Mouse (Mus musculus): ENCODE measurements at regions not wholly inside any gene's neighbourhood (a gene's known extent, or its start where the extent isn't known, plus 50 kb on each side); places are given as distances from the start of the nearest gene placed in this dataset.
"Not testable (repeated sequence)": the region's sequence is repeated elsewhere in the genome, so short reads cannot be mapped to it uniquely, and the experiment has no call there.

DNA sequence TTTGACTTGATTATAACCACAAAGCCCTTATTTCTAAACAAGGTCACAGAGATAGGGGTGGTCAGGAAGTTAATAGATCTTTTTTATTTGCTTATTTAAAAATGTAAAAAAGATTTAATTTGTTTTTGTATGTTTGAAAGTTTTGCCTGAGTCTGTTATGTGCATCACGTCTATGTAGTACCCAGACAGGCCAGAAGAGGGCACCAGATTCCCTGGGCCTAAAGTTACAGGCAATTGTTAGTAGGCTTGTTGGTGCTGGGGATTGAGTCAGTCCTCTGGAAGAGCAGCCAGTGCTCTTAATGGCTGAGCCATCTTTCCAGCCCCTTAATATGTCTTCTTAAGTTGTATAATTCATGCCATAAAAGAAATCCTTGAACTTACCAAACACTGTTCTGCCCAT lies 211.5 kb upstream of the 1700012A03Rik start:
- ATAC-seq: no peak
- Histone ChIP-seq H3K4me1 (replicated peaks) (peaks cover 16% of the 10 kb centered on the region), H3K9ac (replicated peaks) (no peak overlapping the region), H3K36me3 (no peaks in the 10 kb centered on the region), H3K9me3 (no peaks in the 10 kb centered on the region), H3K4me2 (replicated peaks) (no peak overlapping the region), H3K27ac (no peak overlapping the region), H3K27me3 (no peaks in the 10 kb centered on the region), H3K4me3 (replicated peaks) (no peak overlapping the region)
- WGBS: 64% methylated on average over 1 of the region's 1 CpGs

DNA sequence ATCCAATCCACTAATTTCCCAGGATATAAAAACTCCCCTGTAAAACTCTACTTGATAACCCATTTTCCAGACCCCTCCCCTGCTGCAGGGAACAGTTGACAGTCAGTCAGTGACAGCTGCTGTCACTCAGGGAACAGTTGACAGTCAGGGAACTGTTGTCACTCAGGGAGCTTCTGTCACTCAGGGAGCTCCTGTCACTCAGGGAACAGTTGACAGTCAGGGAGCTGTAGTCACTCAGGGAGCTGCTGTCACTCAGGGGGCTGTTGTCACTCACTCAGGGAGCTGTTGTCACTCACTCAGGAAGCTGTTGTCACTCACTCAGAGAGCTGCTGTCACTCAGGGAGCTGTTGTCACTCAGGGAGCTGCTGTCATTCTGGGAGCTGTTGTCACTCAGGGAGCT lies 214.3 kb upstream of the 1700012A03Rik start:
- Histone ChIP-seq H3K4me3 (replicated peaks) (no peak overlapping the region), H3K9me3 (no peaks in the 10 kb centered on the region), H3K27me3 (no peaks in the 10 kb centered on the region), H3K9ac (replicated peaks) (no peak overlapping the region), H3K27ac (no peak overlapping the region), H3K4me2 (replicated peaks) (no peak overlapping the region), H3K4me1 (replicated peaks) (peaks cover 16% of the 10 kb centered on the region), H3K36me3 (no peaks in the 10 kb centered on the region)
- no peak for ATAC-seq

DNA sequence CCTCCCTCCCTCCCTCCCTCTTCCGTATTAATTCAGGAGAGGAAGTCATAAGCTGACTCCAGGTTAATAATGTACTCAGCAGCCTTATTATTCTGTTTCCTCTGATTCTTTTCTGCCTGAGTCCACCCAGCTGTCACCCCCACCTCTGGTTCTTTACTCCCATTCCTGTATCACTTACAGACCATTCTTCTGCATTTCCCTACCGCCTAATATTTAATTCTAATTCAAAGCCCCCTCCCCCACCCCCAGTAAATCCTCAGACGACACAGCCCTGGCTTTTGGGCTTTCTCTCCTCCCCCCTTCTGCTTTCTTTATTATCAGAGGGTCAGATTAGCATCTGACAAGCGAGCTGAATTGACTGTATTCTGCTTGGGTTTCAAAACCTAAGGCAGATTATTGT lies 215.5 kb upstream of the 1700012A03Rik start:
- no peak overlapping the region for H3K4me3 ChIP-seq (replicated peaks)
- H3K4me2 ChIP-seq (replicated peaks): no peak overlapping the region
- H3K27ac ChIP-seq: peak overlapping the region; percentile 77
- H3K9me3 ChIP-seq: no peaks in the 10 kb centered on the region
- no peaks in the 10 kb centered on the region for H3K36me3 ChIP-seq
- 0% methylated on average over 3 of the region's 4 CpGs for WGBS
- ATAC-seq: peak; percentile 85
- H3K4me1 ChIP-seq (replicated peaks): peaks cover 16% of the 10 kb centered on the region
- no peaks in the 10 kb centered on the region for H3K27me3 ChIP-seq
- no peak overlapping the region for H3K9ac ChIP-seq (replicated peaks)

DNA sequence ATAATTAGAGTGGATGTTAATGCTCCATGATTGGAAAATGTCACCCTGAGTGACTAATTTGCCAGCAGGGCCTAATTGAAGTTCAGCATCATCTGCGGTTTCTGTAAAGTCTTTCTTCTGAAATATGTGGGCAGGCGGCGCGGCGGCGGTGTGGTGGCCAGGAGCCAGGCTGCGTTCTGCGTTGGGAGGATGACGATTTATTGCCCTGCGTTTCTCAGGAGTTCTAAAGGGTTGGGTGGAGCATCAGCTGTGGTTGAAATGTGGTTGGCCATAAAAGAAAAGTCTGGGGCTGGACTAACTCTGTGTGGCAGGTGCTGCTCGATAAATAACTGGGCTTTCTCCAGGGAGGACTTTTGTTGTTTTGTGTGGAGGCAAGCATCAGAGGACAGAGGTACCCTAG lies 219.4 kb upstream of the 1700012A03Rik start:
- Histone ChIP-seq H3K9me3 (no peaks in the 10 kb centered on the region), H3K27ac (no peak overlapping the region), H3K9ac (replicated peaks) (no peak overlapping the region), H3K4me2 (replicated peaks) (no peak overlapping the region), H3K36me3 (no peaks in the 10 kb centered on the region), H3K4me3 (replicated peaks) (no peak overlapping the region), H3K27me3 (no peaks in the 10 kb centered on the region), H3K4me1 (replicated peaks) (peaks cover 16% of the 10 kb centered on the region)
- 89% methylated on average over 11 of the region's 11 CpGs for WGBS
- ATAC-seq: no peak

DNA sequence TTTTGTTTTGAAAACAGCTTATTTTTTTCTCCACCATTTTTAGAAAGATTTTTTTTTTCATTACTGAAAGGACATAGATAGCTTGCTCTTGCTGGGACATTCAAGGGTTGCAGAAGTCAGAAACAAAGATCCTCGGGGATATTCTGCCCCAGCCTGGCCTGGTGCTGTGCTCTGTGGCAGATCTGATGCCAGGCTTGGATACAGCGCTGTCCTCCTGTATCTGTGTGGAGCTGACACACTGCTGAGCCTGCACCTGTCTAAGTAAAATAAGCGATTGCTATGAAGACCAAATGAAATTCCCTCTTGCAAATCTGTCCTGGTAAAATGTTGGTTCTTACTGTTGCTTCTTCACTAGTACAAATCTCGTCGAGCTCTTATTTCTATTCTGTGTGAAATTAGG lies 226.4 kb upstream of the 1700012A03Rik start:
- Histone ChIP-seq H3K4me3 (replicated peaks) (no peak overlapping the region), H3K9me3 (no peaks in the 10 kb centered on the region), H3K9ac (replicated peaks) (no peak overlapping the region), H3K36me3 (no peaks in the 10 kb centered on the region), H3K4me2 (replicated peaks) (no peak overlapping the region), H3K27me3 (no peaks in the 10 kb centered on the region), H3K4me1 (replicated peaks) (0 out of 2 replicates have a peak, but pooled peaks cover under 1% of the 10 kb centered on the region), H3K27ac (no peak overlapping the region)
- ATAC-seq: no peak
- 91% methylated on average over 5 of the region's 5 CpGs for WGBS

DNA sequence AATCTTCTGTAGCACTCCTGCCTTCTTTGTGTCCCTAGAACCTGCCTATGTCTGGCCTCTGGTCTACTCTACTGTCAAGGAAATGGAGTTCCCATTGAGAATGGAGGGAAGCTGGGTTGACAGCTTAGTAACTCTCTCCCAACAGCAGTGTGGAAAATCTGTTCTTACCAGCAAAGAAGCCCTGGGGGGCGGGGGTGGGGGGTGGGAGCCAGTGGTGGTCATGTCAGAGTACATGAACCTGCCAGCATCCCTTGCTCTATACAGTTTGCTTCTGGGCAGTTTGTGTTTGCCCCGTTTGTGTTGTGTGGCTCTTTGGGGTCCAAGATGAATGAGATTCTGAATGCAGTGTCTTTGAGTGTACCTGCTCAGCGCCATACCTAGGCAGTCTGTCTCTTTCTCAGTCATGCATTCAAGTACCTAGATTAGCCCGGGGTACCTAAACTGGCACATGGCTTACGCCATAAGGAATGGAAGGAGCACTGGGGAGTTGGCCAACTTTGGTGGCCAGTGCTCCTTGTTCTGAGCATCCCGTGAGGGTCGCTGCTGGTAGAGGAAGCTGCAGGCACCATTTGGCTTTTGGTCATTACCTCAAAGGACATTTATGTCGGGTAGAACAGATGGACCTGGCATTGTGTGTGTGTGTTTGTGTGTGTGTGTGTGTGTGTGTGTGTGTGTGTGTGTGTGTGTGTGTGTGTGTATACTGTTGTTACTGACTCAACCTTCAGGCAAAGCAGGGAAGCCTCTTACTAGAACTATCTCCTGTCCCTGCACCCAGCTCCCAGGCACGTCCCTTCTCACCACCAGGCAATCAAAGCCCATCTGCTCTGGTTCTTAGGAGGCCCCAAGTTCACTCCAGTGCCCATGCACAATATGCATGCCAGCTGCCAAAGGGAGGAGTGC lies 227.6 kb upstream of the 1700012A03Rik start:
- ATAC-seq: no peak

DNA sequence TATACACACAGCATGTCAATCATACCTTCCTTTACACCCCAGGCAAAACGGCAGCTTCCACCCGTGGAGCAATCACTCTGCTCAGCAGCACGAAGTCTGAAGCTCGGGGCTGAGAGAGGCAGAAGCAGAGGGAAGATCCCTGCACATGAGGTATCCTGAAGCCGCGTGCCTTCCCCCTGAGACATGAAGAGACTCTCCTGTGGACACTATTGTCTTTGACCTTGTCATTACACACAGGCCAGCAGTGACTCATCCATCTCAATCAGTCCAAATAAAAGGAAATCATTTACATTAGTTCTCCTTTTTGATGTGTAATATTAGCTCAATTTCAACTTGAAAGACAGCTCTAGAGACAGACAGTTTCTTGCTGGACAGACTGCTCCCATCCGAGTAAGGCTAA lies 228.4 kb upstream of the 1700012A03Rik start:
- Histone ChIP-seq H3K4me1 (replicated peaks) (0 out of 2 replicates have a peak, but pooled peaks cover 5% of the 10 kb centered on the region), H3K4me2 (replicated peaks) (no peak overlapping the region), H3K27ac (no peak overlapping the region), H3K9ac (replicated peaks) (no peak overlapping the region), H3K27me3 (no peaks in the 10 kb centered on the region), H3K9me3 (no peaks in the 10 kb centered on the region), H3K4me3 (replicated peaks) (no peak overlapping the region), H3K36me3 (no peaks in the 10 kb centered on the region)
- no peak for ATAC-seq
- WGBS: 70% methylated on average over 7 of the region's 7 CpGs

More for the DNA sequence above, 227.6 kb upstream of the 1700012A03Rik start:
- Histone ChIP-seq H3K4me3 (replicated peaks) (no peak overlapping the region), H3K27me3 (no peaks in the 10 kb centered on the region), H3K4me2 (replicated peaks) (no peak overlapping the region), H3K9ac (replicated peaks) (no peak overlapping the region), H3K4me1 (replicated peaks) (0 out of 2 replicates have a peak, but pooled peaks cover 5% of the 10 kb centered on the region), H3K9me3 (no peaks in the 10 kb centered on the region), H3K36me3 (no peaks in the 10 kb centered on the region), H3K27ac (no peak overlapping the region)
- 84% methylated on average over 9 of the region's 9 CpGs for WGBS

DNA sequence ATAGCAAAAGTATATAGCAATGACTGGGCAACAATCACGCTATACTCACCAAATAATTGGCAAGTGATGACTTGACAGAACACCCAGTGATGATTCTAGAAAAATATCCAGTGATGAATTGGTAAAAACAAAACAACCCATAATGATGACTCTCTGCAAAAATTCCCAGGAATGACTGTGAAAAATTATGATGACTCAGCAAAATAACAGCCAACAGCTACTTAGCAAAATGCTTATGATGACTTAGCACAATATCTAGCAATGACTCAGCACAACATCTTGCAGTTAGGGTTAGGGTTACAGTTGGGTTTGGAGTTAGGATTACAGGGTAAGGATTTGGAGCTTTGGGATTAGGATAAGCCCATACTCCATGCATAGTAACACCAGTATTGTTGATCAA lies 232.4 kb upstream of the 1700012A03Rik start:
- no peak overlapping the region for H3K27ac ChIP-seq
- no peak overlapping the region for H3K9ac ChIP-seq (replicated peaks)
- H3K4me3 ChIP-seq (replicated peaks): no peak overlapping the region
- WGBS: 89% methylated on average over 1 of the region's 1 CpGs
- ATAC-seq: no peak
- no peaks in the 10 kb centered on the region for H3K27me3 ChIP-seq
- no peaks in the 10 kb centered on the region for H3K36me3 ChIP-seq
- H3K4me1 ChIP-seq (replicated peaks): 0 out of 2 replicates have a peak, but pooled peaks cover 5% of the 10 kb centered on the region
- no peak overlapping the region for H3K4me2 ChIP-seq (replicated peaks)
- H3K9me3 ChIP-seq: no peaks in the 10 kb centered on the region

DNA sequence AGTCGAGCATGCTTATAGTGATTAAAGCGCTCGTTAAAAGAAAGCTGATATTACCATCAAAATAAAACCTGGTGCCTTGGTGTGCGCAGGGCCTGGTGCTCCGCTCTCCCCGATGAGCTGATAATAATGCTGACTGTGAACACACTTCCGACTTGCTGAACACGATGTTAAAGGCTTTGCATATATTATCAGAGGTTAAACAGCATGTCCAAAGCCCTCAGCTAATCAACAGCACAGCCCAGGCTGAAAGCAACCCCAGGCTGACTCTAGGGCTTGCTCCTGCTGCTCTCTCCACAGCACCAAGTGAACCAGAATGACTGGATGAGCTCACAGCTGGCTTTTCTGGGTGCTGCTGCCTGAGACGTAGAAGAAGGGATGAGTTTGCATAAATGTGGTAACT lies 238.2 kb upstream of the 1700012A03Rik start:
- WGBS: 15% methylated on average over 9 of the region's 9 CpGs
- ATAC-seq: peak; percentile 64
- Histone ChIP-seq H3K9ac (replicated peaks) (no peak overlapping the region), H3K36me3 (no peaks in the 10 kb centered on the region), H3K27me3 (no peaks in the 10 kb centered on the region), H3K4me2 (replicated peaks) (no peak overlapping the region), H3K4me1 (replicated peaks) (peaks cover 31% of the 10 kb centered on the region), H3K4me3 (replicated peaks) (no peak overlapping the region), H3K27ac (no peak overlapping the region), H3K9me3 (no peaks in the 10 kb centered on the region)

DNA sequence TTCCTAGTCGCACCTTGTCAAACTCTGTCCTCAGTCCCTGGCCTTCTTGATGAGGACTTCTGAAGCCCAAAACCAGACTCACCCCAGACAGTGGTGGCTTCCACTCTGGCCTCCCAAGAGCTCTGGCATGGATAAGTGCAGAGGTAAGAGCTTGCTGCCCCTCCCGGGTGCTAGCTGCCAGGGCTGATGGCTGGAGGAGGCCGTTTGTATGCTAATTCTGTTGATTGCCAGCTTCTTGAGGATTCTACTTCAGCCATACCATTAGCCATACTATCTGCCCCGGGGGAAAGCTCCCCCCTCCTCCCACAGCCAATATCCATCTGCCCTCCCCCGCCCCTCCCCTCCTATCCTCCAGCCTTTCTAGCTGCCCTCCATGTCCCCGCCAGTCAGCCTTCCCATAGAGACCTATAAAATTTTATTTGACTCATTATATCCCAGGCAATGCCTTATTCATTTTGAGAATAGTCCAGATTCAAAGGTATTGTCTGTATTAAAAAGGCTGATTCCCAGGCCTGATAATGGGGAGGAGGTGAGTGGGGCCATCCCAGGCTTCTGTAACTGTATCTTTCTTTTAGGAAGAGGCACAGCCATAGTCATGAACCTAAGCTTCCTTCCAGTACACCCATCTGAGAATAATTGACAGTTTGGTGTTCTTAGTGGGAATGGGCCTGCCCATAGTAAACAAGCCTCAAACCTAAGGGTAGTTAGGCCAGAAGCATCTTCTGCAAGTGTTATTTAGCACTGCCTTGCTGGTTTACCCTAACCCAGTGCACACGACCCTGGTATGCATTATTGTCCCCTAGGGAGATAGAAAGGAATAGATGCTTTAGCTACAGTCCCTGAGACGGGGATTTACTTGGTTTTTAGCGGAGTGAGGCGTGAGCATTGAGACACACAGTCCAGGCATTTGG lies 239.2 kb upstream of the 1700012A03Rik start:
- Histone ChIP-seq H3K4me2 (replicated peaks) (no peak overlapping the region), H3K36me3 (no peaks in the 10 kb centered on the region), H3K9me3 (no peaks in the 10 kb centered on the region), H3K4me3 (replicated peaks) (no peak overlapping the region), H3K4me1 (replicated peaks) (peaks cover 31% of the 10 kb centered on the region), H3K9ac (replicated peaks) (no peak overlapping the region), H3K27ac (0 out of 2 replicates have a peak overlapping the region, but pooled peaks have one; percentile 21), H3K27me3 (no peaks in the 10 kb centered on the region)
- WGBS: 42% methylated on average over 10 of the region's 10 CpGs
- ATAC-seq: no peak; the same call in 1 of the 2 replicates

DNA sequence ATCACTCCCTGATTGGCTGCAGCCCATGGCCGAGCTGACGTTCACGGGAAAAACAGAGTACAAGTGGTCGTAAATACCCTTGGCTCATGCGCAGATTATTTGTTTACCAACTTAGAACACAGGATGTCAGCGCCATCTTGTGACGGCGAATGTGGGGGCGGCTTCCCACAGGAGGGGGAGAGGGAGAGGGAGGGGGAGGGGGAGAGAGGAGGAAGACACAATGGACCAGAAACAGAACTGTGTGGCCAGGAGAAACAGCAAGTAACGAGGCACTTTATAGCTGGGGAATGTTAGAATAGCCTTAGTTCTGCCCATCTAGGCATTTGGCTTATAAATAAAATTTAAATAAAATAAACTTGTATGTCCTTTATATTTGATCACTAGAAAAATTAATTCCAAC lies 240.7 kb upstream of the Podxl start:
- H3K9ac ChIP-seq (replicated peaks); ATAC-seq; H3K27ac ChIP-seq; H3K4me3 ChIP-seq (replicated peaks); H3K36me3 ChIP-seq; H3K4me1 ChIP-seq (replicated peaks); H3K9me3 ChIP-seq; H3K4me2 ChIP-seq (replicated peaks); H3K27me3 ChIP-seq: not testable (repeated sequence)
- 73% methylated on average over 5 of the region's 10 CpGs for WGBS

DNA sequence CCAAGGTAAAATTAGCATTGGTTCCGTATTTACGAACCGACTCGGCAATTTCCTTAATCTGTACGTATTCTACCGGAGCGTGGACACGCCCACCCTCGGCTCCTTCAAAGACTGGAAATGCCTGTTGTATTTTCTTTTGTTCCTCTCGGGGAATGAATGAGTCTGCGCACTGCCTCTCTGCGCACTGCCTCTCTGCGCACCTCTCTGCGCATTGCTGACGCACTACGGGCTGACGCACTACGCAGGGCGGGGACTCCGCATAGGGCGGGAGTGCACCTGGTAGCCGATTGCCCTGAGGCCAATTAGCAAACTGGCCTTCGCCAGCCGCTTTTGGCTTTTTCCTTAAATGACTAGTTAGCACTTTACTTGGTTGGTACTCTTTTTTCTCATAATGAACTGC lies 239.4 kb upstream of the Podxl start:
- H3K9me3 ChIP-seq; H3K27me3 ChIP-seq; H3K4me1 ChIP-seq (replicated peaks); H3K27ac ChIP-seq; ATAC-seq; H3K4me3 ChIP-seq (replicated peaks); H3K4me2 ChIP-seq (replicated peaks); H3K36me3 ChIP-seq; H3K9ac ChIP-seq (replicated peaks): not testable (repeated sequence)
- WGBS: 69% methylated on average over 13 of the region's 24 CpGs

All from midbrain, embryonic 13.5 days (tissue).